Mouse (Mus musculus) neural tube, embryonic 14.5 days (tissue): ENCODE results near the gene Kcna3. TPM values are rescaled to one million over a fixed set of nuclear protein-coding genes. Genes with fewer than 3 reads are reported as not detected.
A peak's percentile ranks its signal among the peaks of the same experiment; 100 is the strongest.

Experiments
- ATAC-seq: fragments of 200-750 bp; cut with Nextera tagmentation; 2 replicates; pipeline ENCODE4 v1.8.0; 2017; ENCODE audit warnings: low read depth, mild to moderate bottlenecking, moderate TSS enrichment, moderate library complexity
- H3K27ac ChIP-seq: fragments of 300-500 bp; sonication (generic); 2 replicates; pipeline ENCODE4 v1.5.1; 2014; ENCODE audit warnings: low read depth, mild to moderate bottlenecking, control low read depth, low read length, moderate library complexity, mixed read lengths
- H3K27me3 ChIP-seq: fragments of 300-500 bp; sonication (generic); 2 replicates; pipeline ENCODE4 v1.6.1; 2014; ENCODE audit warnings: low read length; ENCODE audit not compliant: control insufficient read depth, insufficient read depth
- H3K36me3 ChIP-seq: fragments of 300-500 bp; sonication (generic); 2 replicates; pipeline ENCODE4 v1.6.1; 2014; ENCODE audit warnings: low read length, mixed read lengths; ENCODE audit not compliant: control insufficient read depth, insufficient read depth
- H3K4me1 ChIP-seq: fragments of 300-500 bp; sonication (generic); 2 replicates; pipeline ENCODE4 v1.6.1; 2014; ENCODE audit warnings: low read length; ENCODE audit not compliant: control insufficient read depth, insufficient read depth
- H3K4me2 ChIP-seq: fragments of 300-500 bp; sonication (generic); 2 replicates; pipeline ENCODE4 v1.6.1; 2014; ENCODE audit warnings: mild to moderate bottlenecking, low read depth, low read length, control low read depth
- H3K4me3 ChIP-seq: fragments of 300-500 bp; sonication (generic); 2 replicates; pipeline ENCODE4 v1.5.1; 2014; ENCODE audit warnings: low read depth, low read length, control low read depth, mixed read lengths
- H3K9ac ChIP-seq: fragments of 300-500 bp; sonication (generic); replicated peaks from 2 replicates; pipeline ENCODE4 v1.6.1; 2014; ENCODE audit warnings: low read depth, mild to moderate bottlenecking, control low read depth, low read length, mixed read lengths
- H3K9me3 ChIP-seq: fragments of 300-500 bp; sonication (generic); 2 replicates; pipeline ENCODE4 v1.6.1; 2016; ENCODE audit warnings: low read length; ENCODE audit not compliant: control insufficient read depth
- WGBS: fragments of 180-500 bp; shearing (Covaris S2); extraction: QIAGEN DNeasy Blood & Tissue Kit; methylation state at CpG from one replicate; pipeline ENCODE4 v1.1.7; 2014; 5-methylcytosine and 5-hydroxymethylcytosine counted together
- polyA plus RNA-seq: library from polyadenylated mRNA; unstranded; fragments of >200 nt; fragmentation: Nextera tagmentation; extraction: Ambion mirVana; gene quantifications from 2 replicates; pipeline ENCODE4 v1.2.1, GENCODE M21; 2014

Gene Kcna3
- polyA plus RNA-seq, 1 experiment from 2014 or later, result 10.3 TPM

DNA sequence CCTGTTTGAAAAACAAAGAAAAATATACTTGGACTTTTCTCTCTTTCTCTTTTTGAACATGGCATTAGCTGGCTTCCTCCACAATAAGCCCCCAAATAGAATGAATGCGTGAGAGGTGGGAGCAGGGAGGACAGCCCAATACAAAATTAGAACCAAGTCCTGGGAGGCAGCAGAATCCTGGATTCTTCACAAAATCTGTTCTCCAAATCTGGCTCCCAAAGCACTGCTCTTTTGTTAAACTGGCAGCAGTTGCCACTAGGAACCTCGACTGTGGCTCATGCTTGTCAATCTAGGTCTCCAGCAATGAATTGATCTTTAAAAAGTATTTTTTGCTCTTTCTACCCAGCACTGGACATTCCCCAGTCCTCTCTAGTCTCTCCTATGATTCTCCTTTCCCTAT lies 17.7 kb upstream of the Kcna3 start:
- no peak for ATAC-seq
- Histone ChIP-seq H3K4me1 (no peaks in the 10 kb centered on the region), H3K27me3 (no peaks in the 10 kb centered on the region), H3K27ac (no peak overlapping the region), H3K4me2 (no peak overlapping the region), H3K36me3 (no peaks in the 10 kb centered on the region), H3K4me3 (no peak overlapping the region), H3K9ac (no peak overlapping the region), H3K9me3 (no peaks in the 10 kb centered on the region)
- WGBS, result 85% methylated on average over 2 of the region's 2 CpGs

DNA sequence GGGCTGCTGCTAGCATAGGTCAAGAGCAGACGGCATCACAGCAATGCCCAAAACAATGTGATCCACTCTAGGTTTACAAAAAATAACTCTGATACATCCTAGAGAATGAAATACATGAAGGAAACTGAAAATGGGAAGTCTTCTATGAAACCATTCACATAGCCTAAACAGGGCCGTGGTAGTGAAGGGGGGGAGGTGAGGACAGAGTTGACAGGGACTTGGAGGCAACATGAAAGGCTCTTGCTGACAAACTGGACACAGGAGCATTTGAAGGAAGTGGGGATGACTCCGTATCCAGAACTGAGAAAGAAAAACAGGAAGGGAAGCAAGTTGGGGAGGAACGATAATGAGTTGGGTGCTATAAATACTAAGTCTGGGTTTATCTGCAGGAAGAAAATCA lies 4.4 kb upstream of the Kcna3 start:
- H3K4me2 ChIP-seq, result no peak overlapping the region
- no peaks in the 10 kb centered on the region for H3K9me3 ChIP-seq
- H3K27me3 ChIP-seq, result no peaks in the 10 kb centered on the region
- no peaks in the 10 kb centered on the region for H3K4me1 ChIP-seq
- no peak overlapping the region for H3K4me3 ChIP-seq
- ATAC-seq, result no peak
- WGBS, result 86% methylated on average over 4 of the region's 4 CpGs
- no peak overlapping the region for H3K9ac ChIP-seq
- no peaks in the 10 kb centered on the region for H3K36me3 ChIP-seq
- H3K27ac ChIP-seq, result no peak overlapping the region

DNA sequence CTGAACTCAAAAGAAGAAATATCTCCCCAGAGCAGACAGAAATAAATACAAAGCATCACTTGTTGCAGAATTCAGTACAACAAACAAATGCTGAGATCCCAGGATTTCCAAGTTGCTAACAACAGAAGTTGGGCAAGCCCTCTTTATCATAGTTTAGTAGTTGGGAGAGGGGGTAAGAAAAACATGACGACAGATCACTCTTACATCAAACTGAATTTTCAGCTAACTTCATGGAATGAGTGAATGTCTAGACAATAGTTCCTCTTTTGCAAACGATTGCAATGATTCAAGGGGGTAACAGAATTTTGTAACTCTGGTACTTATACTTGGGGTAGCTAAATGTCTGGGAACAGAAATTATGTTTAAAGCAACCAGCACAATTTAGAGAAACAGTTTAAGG lies 1.2 kb upstream of the Kcna3 start:
- Histone ChIP-seq H3K36me3 (no peaks in the 10 kb centered on the region), H3K27ac (no peak overlapping the region), H3K4me1 (peaks cover 13% of the 10 kb centered on the region), H3K4me2 (peak overlapping the region; percentile 71; the same call in 1 of the 2 replicates), H3K27me3 (no peaks in the 10 kb centered on the region), H3K4me3 (no peak overlapping the region), H3K9ac (no peak overlapping the region), H3K9me3 (no peaks in the 10 kb centered on the region)
- no peak for ATAC-seq
- WGBS, result 58% methylated on average over 2 of the region's 2 CpGs

DNA sequence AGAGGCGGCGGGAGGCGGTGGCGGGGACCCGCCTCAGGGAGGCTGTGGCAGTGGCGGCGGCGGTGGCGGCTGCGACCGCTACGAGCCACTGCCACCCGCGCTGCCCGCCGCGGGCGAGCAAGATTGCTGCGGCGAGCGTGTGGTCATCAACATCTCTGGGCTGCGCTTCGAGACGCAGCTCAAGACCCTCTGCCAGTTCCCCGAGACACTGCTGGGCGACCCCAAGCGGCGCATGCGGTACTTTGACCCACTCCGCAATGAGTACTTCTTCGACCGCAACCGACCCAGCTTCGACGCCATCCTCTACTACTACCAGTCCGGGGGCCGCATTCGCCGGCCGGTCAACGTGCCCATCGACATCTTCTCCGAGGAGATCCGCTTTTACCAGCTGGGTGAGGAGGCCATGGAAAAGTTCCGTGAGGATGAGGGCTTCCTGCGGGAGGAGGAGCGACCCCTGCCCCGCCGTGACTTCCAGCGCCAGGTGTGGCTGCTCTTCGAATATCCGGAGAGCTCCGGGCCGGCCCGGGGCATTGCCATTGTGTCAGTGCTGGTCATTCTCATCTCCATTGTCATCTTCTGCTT lies 580 bp downstream of the Kcna3 start:
- Histone ChIP-seq H3K4me3 (peak overlapping the region; percentile 70), H3K9me3 (no peaks in the 10 kb centered on the region), H3K27me3 (no peaks in the 10 kb centered on the region), H3K9ac (peak overlapping the region; percentile 57), H3K4me2 (peak overlapping the region; percentile 71), H3K27ac (peak overlapping the region; percentile 66), H3K36me3 (no peaks in the 10 kb centered on the region), H3K4me1 (peaks cover 13% of the 10 kb centered on the region)
- ATAC-seq, result peak; percentile 72
- under 1% methylated on average over 50 of the region's 55 CpGs for WGBS

DNA sequence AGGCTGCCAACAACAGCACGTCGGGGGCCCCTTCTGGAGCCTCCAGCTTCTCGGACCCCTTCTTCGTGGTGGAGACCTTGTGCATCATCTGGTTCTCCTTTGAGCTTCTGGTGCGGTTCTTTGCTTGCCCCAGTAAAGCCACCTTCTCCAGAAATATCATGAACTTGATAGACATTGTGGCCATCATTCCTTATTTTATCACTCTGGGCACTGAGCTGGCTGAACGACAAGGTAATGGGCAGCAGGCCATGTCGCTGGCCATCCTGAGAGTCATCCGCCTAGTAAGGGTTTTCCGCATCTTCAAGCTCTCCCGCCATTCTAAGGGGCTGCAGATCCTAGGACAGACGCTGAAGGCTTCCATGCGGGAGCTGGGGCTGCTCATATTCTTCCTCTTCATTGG lies 1.1 kb downstream of the Kcna3 start:
- Histone ChIP-seq H3K4me1 (peaks cover 16% of the 10 kb centered on the region), H3K27ac (no peak overlapping the region), H3K36me3 (no peaks in the 10 kb centered on the region), H3K27me3 (no peaks in the 10 kb centered on the region), H3K9ac (peak overlapping the region; percentile 57), H3K4me3 (peak overlapping the region; percentile 70), H3K4me2 (peak overlapping the region; percentile 71), H3K9me3 (no peaks in the 10 kb centered on the region)
- no peak for ATAC-seq
- WGBS, result 43% methylated on average over 12 of the region's 12 CpGs

DNA sequence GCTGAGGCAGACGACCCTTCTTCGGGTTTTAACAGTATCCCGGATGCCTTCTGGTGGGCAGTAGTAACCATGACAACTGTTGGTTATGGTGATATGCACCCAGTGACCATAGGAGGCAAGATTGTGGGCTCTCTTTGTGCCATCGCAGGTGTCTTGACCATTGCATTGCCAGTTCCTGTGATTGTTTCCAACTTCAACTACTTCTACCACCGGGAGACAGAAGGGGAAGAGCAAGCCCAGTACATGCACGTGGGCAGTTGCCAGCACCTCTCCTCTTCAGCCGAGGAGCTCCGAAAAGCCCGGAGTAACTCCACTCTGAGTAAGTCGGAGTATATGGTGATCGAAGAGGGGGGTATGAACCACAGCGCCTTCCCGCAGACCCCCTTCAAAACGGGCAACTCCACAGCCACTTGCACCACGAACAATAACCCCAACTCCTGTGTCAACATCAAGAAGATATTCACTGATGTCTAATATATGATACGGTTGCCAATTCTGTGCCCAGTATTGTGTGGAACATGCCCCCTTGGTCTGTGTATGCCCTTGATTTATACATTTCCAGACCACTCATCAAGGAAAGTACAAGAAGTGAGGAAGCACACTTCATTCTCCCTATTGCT lies 1.7 kb downstream of the Kcna3 start:
- Histone ChIP-seq H3K4me1 (peaks cover 16% of the 10 kb centered on the region), H3K36me3 (no peaks in the 10 kb centered on the region), H3K4me2 (peak overlapping the region; percentile 71), H3K9ac (no peak overlapping the region), H3K27me3 (no peaks in the 10 kb centered on the region), H3K27ac (no peak overlapping the region), H3K4me3 (peak overlapping the region; percentile 70), H3K9me3 (no peaks in the 10 kb centered on the region)
- ATAC-seq, result no peak
- 66% methylated on average over 16 of the region's 16 CpGs for WGBS

DNA sequence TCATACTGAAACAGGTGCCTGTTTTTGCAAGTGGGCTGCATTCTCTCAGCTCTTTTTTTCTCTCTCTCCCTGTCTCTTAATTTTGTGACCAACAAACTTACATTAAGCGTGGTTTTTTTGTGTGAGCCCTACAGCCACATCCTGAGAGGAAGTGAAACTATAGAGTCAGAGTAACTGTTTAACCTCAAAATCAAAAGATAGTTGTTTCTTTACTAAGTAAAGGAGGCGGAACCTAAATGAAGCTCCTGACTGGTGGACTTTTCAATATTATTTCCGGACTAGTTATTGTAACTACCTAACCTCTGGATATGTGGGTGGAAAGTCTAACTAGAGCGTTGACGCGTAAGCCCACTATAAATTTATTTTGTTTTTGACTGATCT lies 2.2 kb downstream of the Kcna3 start:
- WGBS, result 87% methylated on average over 6 of the region's 6 CpGs
- H3K4me1 ChIP-seq, result peaks cover 16% of the 10 kb centered on the region
- no peak overlapping the region for H3K9ac ChIP-seq

DNA sequence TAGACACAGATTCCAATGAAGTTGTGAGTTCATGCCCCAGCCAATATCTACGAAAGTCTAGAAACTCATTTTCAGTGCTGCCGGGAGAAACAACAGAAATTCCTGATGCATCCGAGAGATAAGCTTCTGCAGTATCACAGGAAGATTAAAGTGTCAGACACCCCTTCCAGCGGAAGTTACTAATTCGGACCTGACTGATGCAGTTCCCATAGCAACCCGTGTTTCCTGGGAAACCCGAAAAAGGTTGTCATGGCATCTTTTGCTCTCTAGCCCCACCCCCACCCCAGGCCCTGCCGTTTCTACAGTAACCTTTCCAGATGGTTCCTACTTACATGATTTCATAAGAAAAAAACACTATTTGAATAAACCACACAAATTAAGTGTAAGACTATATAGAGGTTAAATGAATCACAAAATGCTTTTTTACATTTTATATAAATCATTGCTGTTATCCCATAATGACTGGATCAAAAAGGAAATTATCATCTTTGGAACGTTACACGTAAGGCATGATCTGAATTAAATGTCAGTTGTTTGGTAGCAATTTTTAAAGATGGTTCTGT lies 2.8 kb downstream of the Kcna3 start:
- 0 out of 2 replicates have a peak, but pooled peaks have one; percentile 22 for ATAC-seq
- no peaks in the 10 kb centered on the region for H3K9me3 ChIP-seq
- peaks cover 16% of the 10 kb centered on the region for H3K4me1 ChIP-seq
- H3K27me3 ChIP-seq, result no peaks in the 10 kb centered on the region
- no peak overlapping the region for H3K27ac ChIP-seq
- H3K4me3 ChIP-seq, result peak overlapping the region; percentile 17
- peak overlapping the region; percentile 71 for H3K4me2 ChIP-seq
- H3K36me3 ChIP-seq, result no peaks in the 10 kb centered on the region
- no peak overlapping the region for H3K9ac ChIP-seq
- 26% methylated on average over 10 of the region's 10 CpGs for WGBS

More for the DNA sequence above, 2.2 kb downstream of the Kcna3 start:
- no peak for ATAC-seq
- Histone ChIP-seq H3K36me3 (no peaks in the 10 kb centered on the region), H3K9me3 (no peaks in the 10 kb centered on the region), H3K27ac (no peak overlapping the region), H3K4me2 (peak overlapping the region; percentile 71), H3K4me3 (peak overlapping the region; percentile 17), H3K27me3 (no peaks in the 10 kb centered on the region)

DNA sequence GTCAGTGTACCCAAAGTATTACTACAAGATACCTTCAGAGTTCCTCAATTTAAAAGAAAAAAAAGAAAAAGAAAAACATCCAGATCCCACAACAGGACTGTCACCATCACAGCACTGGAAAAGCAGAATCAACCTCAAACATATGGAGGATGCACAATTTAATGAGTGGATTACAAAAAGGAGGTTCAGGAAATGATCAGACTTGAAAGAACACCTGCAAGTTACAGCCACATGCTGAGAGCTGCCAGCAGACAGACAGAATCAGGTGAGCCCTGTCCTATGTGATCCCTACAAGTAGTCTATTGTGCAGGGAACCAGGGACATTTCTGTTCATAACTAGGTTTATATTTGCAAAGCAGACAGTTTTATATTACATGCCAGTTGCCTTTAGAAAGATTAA lies 3.3 kb downstream of the Kcna3 start:
- Histone ChIP-seq H3K4me1 (peaks cover 16% of the 10 kb centered on the region), H3K27me3 (no peaks in the 10 kb centered on the region), H3K36me3 (no peaks in the 10 kb centered on the region), H3K9me3 (no peaks in the 10 kb centered on the region), H3K27ac (no peak overlapping the region), H3K4me2 (peak overlapping the region; percentile 71), H3K9ac (no peak overlapping the region), H3K4me3 (peak overlapping the region; percentile 17)
- no peak for ATAC-seq
